Mouse (Mus musculus) hindbrain, embryonic 15.5 days (tissue): ENCODE measurements around the gene Il11ra1. TPM values are rescaled to one million over a fixed set of nuclear protein-coding genes. Genes with fewer than 3 reads are reported as not detected.

Experiments
- ATAC-seq: fragments of 200-750 bp; cut with Nextera tagmentation; 2 replicates; pipeline ENCODE4 v1.8.0; 2017; ENCODE audit warnings: low read depth, moderate number of reproducible peaks, moderate TSS enrichment; ENCODE audit not compliant: low FRiP score
- H3K27ac ChIP-seq: fragments of 300-500 bp; sonication (generic); replicated peaks from 2 replicates; pipeline ENCODE4 v1.5.1; 2015; ENCODE audit warnings: mild to moderate bottlenecking, inconsistent platforms
- H3K27me3 ChIP-seq: fragments of 300-500 bp; sonication (generic); 2 replicates; pipeline ENCODE4 v1.6.1; 2015; ENCODE audit warnings: control low read depth, inconsistent platforms
- H3K36me3 ChIP-seq: fragments of 300-500 bp; sonication (generic); 2 replicates; pipeline ENCODE4 v1.6.1; 2015; ENCODE audit warnings: control low read depth, inconsistent platforms
- H3K4me1 ChIP-seq: fragments of 300-500 bp; sonication (generic); replicated peaks from 2 replicates; pipeline ENCODE4 v1.6.1; 2015; ENCODE audit warnings: control low read depth, inconsistent platforms
- H3K4me2 ChIP-seq: fragments of 300-500 bp; sonication (generic); 2 replicates; pipeline ENCODE4 v1.6.1; 2015; ENCODE audit warnings: moderate library complexity, mild to moderate bottlenecking, inconsistent platforms
- H3K4me3 ChIP-seq: fragments of 300-500 bp; sonication (generic); 2 replicates; pipeline ENCODE4 v1.5.1; 2015; ENCODE audit warnings: mild to moderate bottlenecking, inconsistent platforms
- H3K9ac ChIP-seq: fragments of 300-500 bp; sonication (generic); 2 replicates; pipeline ENCODE4 v1.6.1; 2015; ENCODE audit warnings: inconsistent platforms
- H3K9me3 ChIP-seq: fragments of 300-500 bp; sonication (generic); 2 replicates; pipeline ENCODE4 v1.6.1; 2016; ENCODE audit warnings: control low read depth, inconsistent platforms
- WGBS: fragments of 180-500 bp; shearing (Covaris S2); methylation state at CpG from one replicate; pipeline ENCODE4 v1.1.7; 2015; 5-methylcytosine and 5-hydroxymethylcytosine counted together
- polyA plus RNA-seq: library from polyadenylated mRNA; unstranded; fragments of >200 nt; fragmentation: Nextera tagmentation; extraction: Ambion mirVana; gene quantifications from 2 replicates; pipeline ENCODE4 v1.2.1, GENCODE M21; 2015

The Il11ra1 gene
- polyA plus RNA-seq, 1 experiment from 2014 or later, result 41.6 TPM

DNA sequence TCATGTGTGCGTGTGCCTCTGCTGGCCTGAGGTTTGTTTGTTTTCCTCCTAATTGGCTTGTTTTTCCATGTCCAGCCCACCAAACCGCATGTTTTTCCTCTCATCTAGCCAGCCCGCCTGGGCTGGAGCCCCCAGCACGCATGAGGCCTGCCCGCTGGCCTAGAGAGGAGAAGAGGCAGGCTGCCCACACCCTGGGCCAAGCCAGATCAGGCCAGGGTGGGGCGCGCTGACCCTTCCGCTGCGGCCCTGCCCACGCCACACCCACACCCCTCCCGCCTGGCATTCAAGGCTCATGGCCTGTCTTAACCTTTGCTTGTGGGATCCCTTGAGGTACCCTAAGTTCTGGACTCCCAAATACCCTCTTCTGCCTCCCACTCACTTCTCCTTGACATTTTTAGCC lies 33.1 kb upstream of the Il11ra1 start:
- Histone ChIP-seq H3K27ac (no peak overlapping the region), H3K9me3 (no peaks in the 10 kb centered on the region), H3K9ac (no peak overlapping the region), H3K27me3 (no peaks in the 10 kb centered on the region), H3K36me3 (no peaks in the 10 kb centered on the region), H3K4me1 (peaks cover 34% of the 10 kb centered on the region), H3K4me3 (no peak overlapping the region), H3K4me2 (no peak overlapping the region)
- WGBS, result 82% methylated on average over 11 of the region's 11 CpGs
- no peak for ATAC-seq

DNA sequence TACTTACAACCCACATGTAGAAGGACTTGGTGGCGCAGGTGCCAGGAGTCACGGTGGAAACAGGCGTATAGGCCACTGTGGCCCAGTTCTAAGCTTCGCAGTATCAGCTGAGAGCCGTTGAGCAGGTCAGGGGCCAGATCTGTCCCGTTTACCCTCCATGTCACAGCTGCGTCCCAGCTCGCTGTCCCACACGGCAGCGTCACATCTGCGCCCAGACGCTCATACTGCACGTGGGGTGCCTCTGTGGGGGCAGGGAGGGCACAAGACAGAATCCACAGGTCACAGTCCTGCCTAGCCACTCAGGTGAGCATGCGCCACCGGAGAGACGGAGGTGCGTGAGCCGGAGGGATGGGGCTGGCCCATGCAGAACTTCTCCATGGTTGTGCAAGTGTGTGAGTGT lies 29.0 kb upstream of the Il11ra1 start:
- H3K36me3 ChIP-seq, result no peaks in the 10 kb centered on the region
- H3K9ac ChIP-seq, result no peak overlapping the region
- no peak for ATAC-seq
- no peak overlapping the region for H3K4me3 ChIP-seq
- H3K27ac ChIP-seq, result no peak overlapping the region
- H3K4me1 ChIP-seq, result peaks cover 37% of the 10 kb centered on the region
- H3K4me2 ChIP-seq, result no peak overlapping the region
- H3K27me3 ChIP-seq, result no peaks in the 10 kb centered on the region
- H3K9me3 ChIP-seq, result no peaks in the 10 kb centered on the region
- 82% methylated on average over 18 of the region's 18 CpGs for WGBS

DNA sequence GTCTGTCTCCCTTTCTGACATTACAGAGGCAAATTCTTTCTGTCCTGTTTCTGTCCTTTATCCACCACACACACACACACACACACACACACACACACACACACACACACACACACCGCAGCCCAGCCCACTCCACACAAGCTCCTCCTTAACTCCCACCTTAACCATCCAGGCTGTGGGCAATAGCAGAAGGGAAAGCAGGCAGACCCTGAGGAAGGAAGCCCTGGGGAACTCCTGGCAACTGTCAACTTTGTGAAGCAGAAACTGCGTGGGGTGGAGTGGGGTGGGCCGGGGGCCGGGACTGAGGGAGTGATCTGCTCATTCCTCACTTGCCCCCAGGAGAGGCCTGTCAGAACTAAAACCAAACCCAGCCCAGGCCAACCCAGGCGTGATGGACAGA lies 28.3 kb upstream of the Il11ra1 start:
- WGBS, result 36% methylated on average over 5 of the region's 5 CpGs
- Histone ChIP-seq H3K9ac (no peak overlapping the region), H3K4me1 (peaks cover 44% of the 10 kb centered on the region), H3K4me2 (peak overlapping the region; percentile 15; the same call in 1 of the 2 replicates), H3K4me3 (no peak overlapping the region), H3K36me3 (no peaks in the 10 kb centered on the region), H3K27ac (no peak overlapping the region), H3K27me3 (no peaks in the 10 kb centered on the region), H3K9me3 (no peaks in the 10 kb centered on the region)
- no peak for ATAC-seq

DNA sequence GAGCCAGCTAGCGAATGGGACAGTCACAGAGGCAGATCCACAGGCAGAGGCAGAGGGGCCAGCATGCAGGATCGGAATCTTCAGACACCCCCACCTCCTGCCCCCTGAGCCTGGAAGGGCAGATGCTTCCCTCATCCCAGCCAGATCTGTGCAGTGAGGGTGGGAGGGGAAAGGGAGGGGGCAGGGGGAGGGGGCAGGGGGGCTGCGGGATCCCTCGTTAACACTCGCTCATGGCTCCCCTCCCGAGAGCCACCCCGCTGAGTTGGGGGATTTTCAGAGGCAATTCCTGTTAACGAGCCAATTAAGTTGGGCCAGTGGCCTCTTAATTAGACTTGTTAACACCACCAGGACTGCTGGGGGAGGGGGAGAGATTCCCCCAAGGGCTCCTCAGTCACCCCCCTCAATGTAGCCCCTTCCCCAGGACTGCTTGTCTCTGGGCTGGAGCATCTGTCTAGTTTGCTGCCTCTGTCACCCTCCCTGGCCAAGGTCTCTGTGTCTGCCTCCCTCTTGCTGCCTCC lies 27.8 kb upstream of the Il11ra1 start:
- H3K27ac ChIP-seq, result 0 out of 2 replicates have a peak overlapping the region, but pooled peaks have one; percentile 28
- ATAC-seq, result peak; percentile 39

DNA sequence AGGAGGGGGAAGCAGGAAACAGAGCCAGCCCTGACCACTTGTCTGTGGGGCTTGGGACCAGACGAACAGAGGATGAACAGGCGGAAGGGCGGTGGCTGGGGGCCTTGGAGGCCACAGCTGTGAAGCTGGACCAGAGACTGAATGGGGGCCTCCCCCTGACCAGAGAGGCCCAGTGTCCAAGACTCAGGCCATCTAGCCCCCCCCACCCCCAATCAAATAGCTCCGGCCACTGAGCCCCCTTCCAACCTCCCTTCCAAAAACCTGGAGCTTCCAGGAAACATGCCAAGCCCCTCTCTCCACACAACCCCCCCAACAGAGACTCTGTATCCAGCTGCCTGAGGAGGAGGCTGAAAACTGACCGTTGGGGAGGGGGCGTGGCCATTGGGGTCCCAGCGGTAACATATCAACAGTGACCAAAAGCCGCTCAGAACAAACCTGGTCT lies 27.2 kb upstream of the Il11ra1 start:
- Histone ChIP-seq H3K36me3 (no peaks in the 10 kb centered on the region), H3K4me2 (peak overlapping the region; percentile 15; the same call in 1 of the 2 replicates), H3K9ac (no peak overlapping the region), H3K27ac (0 out of 2 replicates have a peak overlapping the region, but pooled peaks have one; percentile 28), H3K4me1 (peaks cover 54% of the 10 kb centered on the region), H3K27me3 (no peaks in the 10 kb centered on the region), H3K9me3 (no peaks in the 10 kb centered on the region), H3K4me3 (no peak overlapping the region)
- 37% methylated on average over 8 of the region's 8 CpGs for WGBS
- ATAC-seq, result no peak

More for the DNA sequence above, 27.8 kb upstream of the Il11ra1 start:
- WGBS, result 12% methylated on average over 7 of the region's 8 CpGs
- H3K9me3 ChIP-seq, result no peaks in the 10 kb centered on the region
- H3K4me2 ChIP-seq, result peak overlapping the region; percentile 15; the same call in 1 of the 2 replicates
- peaks cover 49% of the 10 kb centered on the region for H3K4me1 ChIP-seq
- no peaks in the 10 kb centered on the region for H3K27me3 ChIP-seq
- no peak overlapping the region for H3K4me3 ChIP-seq
- H3K36me3 ChIP-seq, result no peaks in the 10 kb centered on the region
- no peak overlapping the region for H3K9ac ChIP-seq

DNA sequence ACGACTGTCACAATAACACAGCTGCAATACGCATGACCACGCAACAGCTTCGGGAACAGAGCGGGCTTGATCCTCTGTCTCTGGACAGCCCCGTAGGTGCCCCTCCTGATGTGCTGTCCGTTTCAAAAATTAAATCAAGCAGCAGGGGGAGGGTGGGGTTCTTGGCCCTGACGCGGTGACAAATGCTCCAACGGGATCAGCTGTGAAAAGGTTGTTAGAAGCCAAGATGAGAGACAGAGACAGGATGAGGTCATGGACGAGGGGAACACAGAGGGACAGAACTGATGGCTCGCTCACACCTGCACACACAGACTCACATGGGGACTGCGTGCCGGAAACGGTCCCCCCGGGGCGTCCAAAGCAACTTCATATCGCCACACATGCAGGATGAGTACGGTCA lies 26.6 kb upstream of the Il11ra1 start:
- 39% methylated on average over 19 of the region's 19 CpGs for WGBS
- no peak for ATAC-seq
- H3K36me3 ChIP-seq, result no peaks in the 10 kb centered on the region
- no peak overlapping the region for H3K27ac ChIP-seq
- no peak overlapping the region for H3K4me2 ChIP-seq
- H3K4me1 ChIP-seq, result peaks cover 61% of the 10 kb centered on the region
- no peaks in the 10 kb centered on the region for H3K9me3 ChIP-seq
- H3K4me3 ChIP-seq, result no peak overlapping the region
- H3K27me3 ChIP-seq, result no peaks in the 10 kb centered on the region
- H3K9ac ChIP-seq, result no peak overlapping the region

DNA sequence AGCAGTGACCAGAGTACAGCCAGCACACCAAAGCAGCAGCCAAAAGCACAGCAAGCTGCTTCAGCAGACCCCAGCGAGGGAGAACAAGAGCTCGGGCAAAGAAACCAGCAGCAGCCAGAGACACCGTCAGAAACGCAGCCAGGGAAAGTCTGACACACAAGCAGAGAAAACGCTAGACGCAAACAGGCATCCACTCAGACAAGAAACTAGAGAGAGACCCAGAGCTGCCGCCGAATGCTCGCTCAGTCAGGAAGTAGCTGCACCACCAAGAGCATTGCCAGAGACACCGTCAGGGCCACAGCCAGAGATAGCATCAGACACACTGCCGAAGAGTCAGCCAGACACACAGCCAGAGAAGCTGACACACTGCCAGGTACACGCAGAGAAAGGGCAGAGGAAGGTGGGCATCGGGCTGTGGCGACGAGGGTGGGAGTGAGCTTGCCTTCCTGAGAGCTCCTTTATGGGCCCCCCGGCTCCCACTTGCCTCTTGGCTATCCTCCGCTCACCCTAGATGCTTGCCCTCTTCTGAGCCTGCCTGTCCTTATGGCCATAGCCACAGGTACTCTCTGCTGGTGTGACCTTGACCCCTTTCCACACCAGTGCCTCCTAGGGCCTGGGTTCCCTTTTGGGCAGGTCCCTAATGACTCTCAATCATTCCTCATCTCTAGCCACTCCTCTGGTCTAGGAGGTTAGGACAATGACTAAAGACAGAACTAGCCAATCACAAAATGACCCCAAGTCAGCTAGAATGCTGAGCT lies 23.4 kb upstream of the Il11ra1 start:
- Histone ChIP-seq H3K4me2 (peak overlapping the region; percentile 7; the same call in 1 of the 2 replicates), H3K27ac (peak overlapping the region; percentile 60), H3K9me3 (no peaks in the 10 kb centered on the region), H3K27me3 (no peaks in the 10 kb centered on the region), H3K4me1 (peaks cover 83% of the 10 kb centered on the region), H3K9ac (no peak overlapping the region; the same call in 1 of the 2 replicates), H3K4me3 (no peak overlapping the region), H3K36me3 (no peaks in the 10 kb centered on the region)
- 55% methylated on average over 17 of the region's 17 CpGs for WGBS
- no peak for ATAC-seq

DNA sequence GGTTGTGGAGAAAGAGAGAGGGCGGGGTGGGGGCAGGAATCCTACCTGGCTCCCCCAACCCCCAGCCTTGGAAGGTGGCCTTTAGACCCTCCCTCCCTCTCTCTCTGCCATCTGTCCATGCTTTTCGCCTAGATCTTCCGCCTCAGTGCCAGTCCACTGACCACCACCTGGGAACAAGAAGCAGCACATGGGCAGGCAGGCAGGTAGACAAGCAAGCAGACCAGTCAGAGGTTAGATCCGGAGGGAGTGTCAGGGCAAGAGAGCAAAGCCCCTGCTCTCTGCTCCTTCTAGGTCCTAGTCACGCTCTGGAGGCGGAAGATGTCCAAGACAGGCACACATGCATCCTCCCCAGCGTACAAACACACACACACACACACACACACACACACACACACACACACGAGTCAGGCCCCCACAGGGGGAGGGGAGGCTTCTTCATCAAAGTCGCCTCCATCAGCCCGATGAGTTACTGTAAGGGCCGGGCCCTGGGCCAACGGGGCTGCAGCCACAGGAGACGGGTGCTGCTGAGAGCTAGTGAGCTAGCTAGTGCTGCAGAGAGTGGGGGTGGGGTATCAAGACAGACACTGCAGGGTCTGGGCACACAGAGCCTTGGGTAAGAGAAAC lies 22.7 kb upstream of the Il11ra1 start:
- ATAC-seq, result peak; percentile 64
- peak overlapping the region; percentile 29 for H3K27ac ChIP-seq
- no peaks in the 10 kb centered on the region for H3K9me3 ChIP-seq
- H3K4me2 ChIP-seq, result 0 out of 2 replicates have a peak overlapping the region, but pooled peaks have one; percentile 7
- no peak overlapping the region for H3K4me3 ChIP-seq
- H3K4me1 ChIP-seq, result peaks cover 80% of the 10 kb centered on the region
- H3K36me3 ChIP-seq, result no peaks in the 10 kb centered on the region
- no peaks in the 10 kb centered on the region for H3K27me3 ChIP-seq
- no peak overlapping the region for H3K9ac ChIP-seq
- WGBS, result 36% methylated on average over 13 of the region's 13 CpGs

DNA sequence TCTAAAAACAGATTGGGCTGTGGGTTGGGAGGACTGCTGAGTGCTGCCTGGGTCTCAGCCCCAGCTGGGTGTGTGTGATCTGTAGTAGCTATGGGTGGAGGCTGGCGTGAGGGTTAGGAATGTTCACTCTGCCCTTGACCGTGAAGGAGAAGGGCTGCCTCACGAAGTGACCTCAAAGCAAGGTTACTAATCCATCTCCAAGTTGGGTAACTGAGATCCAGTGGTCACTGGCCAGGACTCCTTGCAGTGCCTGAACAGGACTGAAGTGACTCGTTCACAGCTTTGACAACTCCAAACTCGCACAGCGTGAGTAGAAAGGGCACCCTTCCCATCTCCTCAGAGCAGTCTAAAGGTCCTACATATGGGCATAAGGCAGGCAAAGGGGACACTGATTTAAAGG lies 20.9 kb upstream of the Il11ra1 start:
- no peak for ATAC-seq
- 75% methylated on average over 6 of the region's 6 CpGs for WGBS
- H3K9ac ChIP-seq, result no peak overlapping the region
- H3K36me3 ChIP-seq, result no peaks in the 10 kb centered on the region
- H3K4me2 ChIP-seq, result no peak overlapping the region
- H3K27me3 ChIP-seq, result no peaks in the 10 kb centered on the region
- H3K27ac ChIP-seq, result peak overlapping the region; percentile 25; the same call in 1 of the 2 replicates
- no peaks in the 10 kb centered on the region for H3K9me3 ChIP-seq
- no peak overlapping the region for H3K4me3 ChIP-seq
- H3K4me1 ChIP-seq, result peaks cover 72% of the 10 kb centered on the region

DNA sequence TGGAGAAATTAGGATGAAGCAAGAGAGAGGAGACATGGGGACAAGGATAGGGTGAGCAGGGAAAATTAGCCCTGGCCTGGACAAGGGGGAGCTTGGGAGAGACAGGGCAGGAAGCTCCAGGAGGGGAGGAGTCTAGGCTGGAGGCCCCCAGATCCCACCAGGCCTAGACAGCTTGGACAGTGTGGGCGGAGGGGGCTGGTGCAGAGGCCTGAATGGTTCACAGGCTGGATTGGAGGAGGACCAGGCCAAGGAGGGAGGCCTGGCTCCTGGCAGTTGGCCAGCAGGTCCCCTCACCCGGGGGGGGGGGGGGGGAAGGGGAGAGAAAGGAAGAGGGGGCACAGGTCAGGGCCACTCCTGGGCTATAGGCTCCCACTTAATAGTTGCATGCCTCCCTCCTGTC lies 20.5 kb upstream of the Il11ra1 start:
- Histone ChIP-seq H3K4me2 (no peak overlapping the region), H3K9ac (no peak overlapping the region), H3K27me3 (no peaks in the 10 kb centered on the region), H3K4me1 (peaks cover 74% of the 10 kb centered on the region), H3K4me3 (no peak overlapping the region), H3K36me3 (no peaks in the 10 kb centered on the region), H3K9me3 (no peaks in the 10 kb centered on the region), H3K27ac (peak overlapping the region; percentile 25; the same call in 1 of the 2 replicates)
- 67% methylated on average over 1 of the region's 2 CpGs for WGBS
- peak; percentile 23; the same call in 1 of the 2 replicates for ATAC-seq

DNA sequence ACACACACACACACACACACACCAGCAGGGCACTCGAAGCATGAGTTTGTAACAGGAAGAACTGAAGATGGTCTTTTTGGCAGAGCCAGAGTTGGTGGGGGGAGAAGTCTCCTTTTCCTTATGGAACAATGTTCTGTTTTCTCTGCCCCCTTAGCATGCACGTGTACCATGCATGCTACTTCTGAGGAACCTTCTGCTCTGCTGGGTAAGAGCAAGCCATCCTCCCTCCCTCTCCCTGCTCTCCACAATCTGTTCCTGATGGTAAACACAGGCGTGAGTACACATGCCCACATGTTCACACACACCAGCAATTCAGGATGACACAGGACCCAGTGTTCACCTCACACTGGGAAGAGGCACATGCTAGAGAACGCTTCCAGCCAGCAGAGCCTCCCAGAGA lies 18.6 kb upstream of the Il11ra1 start:
- no peak for ATAC-seq
- Histone ChIP-seq H3K27me3 (no peaks in the 10 kb centered on the region), H3K36me3 (no peaks in the 10 kb centered on the region), H3K27ac (no peak overlapping the region), H3K4me1 (peaks cover 63% of the 10 kb centered on the region), H3K9ac (no peak overlapping the region), H3K4me3 (no peak overlapping the region), H3K4me2 (no peak overlapping the region), H3K9me3 (no peaks in the 10 kb centered on the region)
- WGBS, result 42% methylated on average over 4 of the region's 4 CpGs

DNA sequence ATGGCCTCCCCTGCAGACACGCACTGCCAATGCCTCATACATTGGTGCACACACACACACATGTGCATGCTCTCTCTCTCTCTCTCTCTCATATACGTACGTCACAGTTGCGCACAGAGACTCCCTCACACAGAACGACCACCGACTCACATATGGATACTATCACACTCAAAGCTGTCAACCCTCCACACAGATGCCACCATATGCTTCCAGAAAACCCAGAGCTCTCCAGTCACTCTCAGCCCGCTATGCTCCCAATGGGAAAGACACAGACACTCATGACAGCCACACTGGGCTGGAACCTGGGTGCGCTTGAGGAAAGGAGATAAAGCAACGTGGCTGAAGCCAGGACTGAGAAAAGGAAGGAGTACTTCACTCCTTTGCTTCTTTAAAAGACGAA lies 17.8 kb upstream of the Il11ra1 start:
- 63% methylated on average over 10 of the region's 10 CpGs for WGBS
- Histone ChIP-seq H3K4me2 (no peak overlapping the region), H3K4me1 (peaks cover 55% of the 10 kb centered on the region), H3K27ac (no peak overlapping the region; the same call in 1 of the 2 replicates), H3K27me3 (no peaks in the 10 kb centered on the region), H3K9ac (no peak overlapping the region), H3K36me3 (no peaks in the 10 kb centered on the region), H3K9me3 (no peaks in the 10 kb centered on the region), H3K4me3 (no peak overlapping the region)
- no peak for ATAC-seq
